Mouse (Mus musculus) forebrain, embryonic 14.5 days (tissue): ENCODE measurements around the gene Slc36a3. TPM values are rescaled to one million over a fixed set of nuclear protein-coding genes. Genes with fewer than 3 reads are reported as not detected.
"Not testable (repeated sequence)": the region's sequence is repeated elsewhere in the genome, so short reads cannot be mapped to it uniquely, and the experiment has no call there.

Experiments used
- ATAC-seq: fragments of 200-750 bp; cut with Nextera tagmentation; 2 replicates; pipeline ENCODE4 v1.8.0; 2017; ENCODE audit warnings: mild to moderate bottlenecking, moderate library complexity
- DNase-seq: peaks from one replicate; pipeline ENCODE4 v3.0.0-alpha.2; 2015; ENCODE audit warnings: low spot score
- H3K27ac ChIP-seq: fragments of 300-500 bp; sonication (generic); 2 replicates; pipeline ENCODE4 v1.5.1; 2014; ENCODE audit warnings: low read depth, mild to moderate bottlenecking, control low read depth, low read length, moderate library complexity
- H3K27me3 ChIP-seq: fragments of 300-500 bp; sonication (generic); replicated peaks from 2 replicates; pipeline ENCODE4 v1.6.1; 2014; ENCODE audit warnings: low read length, control low read depth, mixed read lengths; ENCODE audit not compliant: control insufficient read depth, insufficient read depth
- H3K36me3 ChIP-seq: fragments of 300-500 bp; sonication (generic); 2 replicates; pipeline ENCODE4 v1.6.1; 2014; ENCODE audit warnings: low read length, control low read depth; ENCODE audit not compliant: control insufficient read depth, insufficient read depth
- H3K4me1 ChIP-seq: fragments of 300-500 bp; sonication (generic); 2 replicates; pipeline ENCODE4 v1.6.1; 2014; ENCODE audit warnings: antibody characterized with exemption, low read length, control low read depth; ENCODE audit not compliant: control insufficient read depth, insufficient read depth
- H3K4me2 ChIP-seq: fragments of 300-500 bp; sonication (generic); 2 replicates; pipeline ENCODE4 v1.6.1; 2014; ENCODE audit warnings: mild to moderate bottlenecking, control low read depth, low read length
- H3K4me3 ChIP-seq: fragments of 300-500 bp; sonication (generic); 2 replicates; pipeline ENCODE4 v1.5.1; 2014; ENCODE audit warnings: low read depth, low read length, control low read depth
- H3K9ac ChIP-seq: fragments of 300-500 bp; sonication (generic); 2 replicates; pipeline ENCODE4 v1.6.1; 2014; ENCODE audit warnings: mild to moderate bottlenecking, low read length, control low read depth, moderate library complexity
- H3K9me3 ChIP-seq: fragments of 300-500 bp; sonication (generic); replicated peaks from 2 replicates; pipeline ENCODE4 v1.6.1; 2016; ENCODE audit warnings: low read length, control low read depth, mixed read lengths; ENCODE audit not compliant: control insufficient read depth
- WGBS: fragments of 180-500 bp; shearing (Covaris S2); extraction: QIAGEN DNeasy Blood & Tissue Kit; methylation state at CpG from one replicate; pipeline ENCODE4 v1.1.7; 2014; 5-methylcytosine and 5-hydroxymethylcytosine counted together
- polyA plus RNA-seq: library from polyadenylated mRNA; unstranded; fragments of >200 nt; fragmentation: Nextera tagmentation; extraction: Ambion mirVana; gene quantifications from 2 replicates; pipeline ENCODE4 v1.2.1, GENCODE M21; 2014

Slc36a3 gene
- polyA plus RNA-seq, 1 experiment from 2014 or later, result not detected

GRCm38 (mm10) chr11:55120821-55121271, 30.7 kb downstream of the Slc36a3 start:
- Histone ChIP-seq H3K36me3 (no peaks in the 10 kb centered on the region), H3K27me3 (no peaks in the 10 kb centered on the region), H3K4me3 (no peak overlapping the region), H3K27ac (no peak overlapping the region), H3K4me2 (no peak overlapping the region), H3K4me1 (no peaks in the 10 kb centered on the region), H3K9me3 (no peaks in the 10 kb centered on the region), H3K9ac (no peak overlapping the region)
- WGBS, result 83% methylated on average over 8 of the region's 8 CpGs
- DNase-seq, result no peak
- no peak for ATAC-seq

GRCm38 (mm10) chr11:55120279-55120678, 31.2 kb downstream of the Slc36a3 start:
- Histone ChIP-seq H3K27ac (no peak overlapping the region), H3K4me2 (no peak overlapping the region), H3K27me3 (no peaks in the 10 kb centered on the region), H3K9ac (no peak overlapping the region), H3K9me3 (no peaks in the 10 kb centered on the region), H3K4me1 (no peaks in the 10 kb centered on the region), H3K36me3 (no peaks in the 10 kb centered on the region), H3K4me3 (no peak overlapping the region)
- no peak for DNase-seq
- no peak for ATAC-seq

- H3K4me2 ChIP-seq, result no peak overlapping the region
- WGBS, result 92% methylated on average over 2 of the region's 2 CpGs
- H3K4me1 ChIP-seq, result no peaks in the 10 kb centered on the region
- H3K27me3 ChIP-seq, result no peaks in the 10 kb centered on the region
- H3K27ac ChIP-seq, result no peak overlapping the region
- no peak for DNase-seq
- H3K9ac ChIP-seq, result no peak overlapping the region
- H3K36me3 ChIP-seq, result no peaks in the 10 kb centered on the region
- H3K4me3 ChIP-seq, result no peak overlapping the region
- H3K9me3 ChIP-seq, result no peaks in the 10 kb centered on the region
- ATAC-seq, result no peak
Measured at GRCm38 (mm10) chr11:55117031-55117430, 34.5 kb downstream of the Slc36a3 start.

GRCm38 (mm10) chr11:55116004-55116403, 35.5 kb downstream of the Slc36a3 start:
- no peaks in the 10 kb centered on the region for H3K9me3 ChIP-seq
- no peak overlapping the region for H3K4me2 ChIP-seq
- H3K36me3 ChIP-seq, result no peaks in the 10 kb centered on the region
- H3K4me3 ChIP-seq, result no peak overlapping the region
- H3K9ac ChIP-seq, result no peak overlapping the region
- H3K27me3 ChIP-seq, result no peaks in the 10 kb centered on the region
- no peak overlapping the region for H3K27ac ChIP-seq
- 96% methylated on average over 3 of the region's 3 CpGs for WGBS
- DNase-seq (no peak), ATAC-seq (no peak)
- no peaks in the 10 kb centered on the region for H3K4me1 ChIP-seq

- DNase-seq (no peak), ATAC-seq (no peak)
- Histone ChIP-seq H3K36me3 (no peaks in the 10 kb centered on the region), H3K4me3 (no peak overlapping the region), H3K27ac (no peak overlapping the region), H3K27me3 (no peaks in the 10 kb centered on the region), H3K4me1 (no peaks in the 10 kb centered on the region), H3K9me3 (no peaks in the 10 kb centered on the region), H3K9ac (no peak overlapping the region), H3K4me2 (no peak overlapping the region)
- WGBS, result 75% methylated on average over 2 of the region's 2 CpGs
Measured at GRCm38 (mm10) chr11:55114291-55114690, 37.2 kb downstream of the Slc36a3 start.

GRCm38 (mm10) chr11:55113861-55114250, 37.7 kb downstream of the Slc36a3 start:
- H3K4me3 ChIP-seq, H3K27ac ChIP-seq, H3K36me3 ChIP-seq, ATAC-seq, H3K4me1 ChIP-seq, DNase-seq, H3K27me3 ChIP-seq, H3K9me3 ChIP-seq, H3K4me2 ChIP-seq, H3K9ac ChIP-seq: not testable (repeated sequence)
- 56% methylated on average over 4 of the region's 4 CpGs for WGBS

- no peak for DNase-seq
- no peaks in the 10 kb centered on the region for H3K27me3 ChIP-seq
- no peaks in the 10 kb centered on the region for H3K36me3 ChIP-seq
- no peak overlapping the region for H3K27ac ChIP-seq
- no peak for ATAC-seq
- WGBS, result 83% methylated on average over 7 of the region's 7 CpGs
- H3K4me3 ChIP-seq, result no peak overlapping the region
- H3K4me1 ChIP-seq, result no peaks in the 10 kb centered on the region
- H3K4me2 ChIP-seq, result no peak overlapping the region
- H3K9me3 ChIP-seq, result no peaks in the 10 kb centered on the region
- H3K9ac ChIP-seq, result no peak overlapping the region
Measured at GRCm38 (mm10) chr11:55113209-55113860, 38.2 kb downstream of the Slc36a3 start.

GRCm38 (mm10) chr11:55110566-55111169, 40.8 kb downstream of the Slc36a3 start:
- no peak overlapping the region for H3K27ac ChIP-seq
- H3K9me3 ChIP-seq, result no peaks in the 10 kb centered on the region
- ATAC-seq, result no peak
- H3K4me2 ChIP-seq, result no peak overlapping the region
- no peak overlapping the region for H3K4me3 ChIP-seq
- no peaks in the 10 kb centered on the region for H3K27me3 ChIP-seq
- no peaks in the 10 kb centered on the region for H3K36me3 ChIP-seq
- no peaks in the 10 kb centered on the region for H3K4me1 ChIP-seq
- H3K9ac ChIP-seq, result no peak overlapping the region
- no peak for DNase-seq
- WGBS, result 82% methylated on average over 7 of the region's 7 CpGs

- Histone ChIP-seq H3K27me3 (no peaks in the 10 kb centered on the region), H3K9ac (no peak overlapping the region), H3K36me3 (no peaks in the 10 kb centered on the region), H3K9me3 (no peaks in the 10 kb centered on the region), H3K4me3 (no peak overlapping the region), H3K27ac (no peak overlapping the region), H3K4me2 (no peak overlapping the region), H3K4me1 (no peaks in the 10 kb centered on the region)
- no peak for ATAC-seq
- 93% methylated on average over 7 of the region's 7 CpGs for WGBS
- no peak for DNase-seq
Measured at GRCm38 (mm10) chr11:55109521-55110300, 41.8 kb downstream of the Slc36a3 start.
